29 mouse cellular contexts compared by ENCODE assay signal in the genomic region with DNA sequence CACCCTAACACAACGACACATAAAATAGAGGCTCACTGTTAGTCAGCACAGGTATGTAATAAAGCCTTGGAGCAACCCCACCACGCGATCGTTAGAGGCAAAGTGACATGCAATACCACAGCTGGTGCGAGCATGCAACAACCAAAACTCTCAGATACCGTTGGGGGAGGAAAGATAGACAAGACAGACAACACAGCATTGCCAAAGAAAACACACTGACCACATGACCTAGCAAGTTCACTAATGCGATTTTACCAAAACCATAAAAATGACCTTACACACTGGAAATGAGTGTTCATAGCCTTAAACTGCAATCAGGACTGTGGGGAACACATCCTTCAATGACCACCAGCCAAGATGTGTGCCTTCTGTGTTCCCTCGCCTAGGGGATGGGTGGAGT. TPM values are rescaled to one million over a fixed set of nuclear protein-coding genes. Genes with fewer than 3 reads are reported as not detected.
"Had no signal": no experiment of that assay in that cellular context is flagged by ENCODE, and none has a peak within 500 bp of the region (broad histone marks: within the 10 kb centered on the region; RNA-seq: fewer than 3 reads in every experiment).

No protein-coding gene starts in this region.

- H3K4me3 ChIP-seq: heart, adult 2 months; heart, embryonic 13.5 days; heart, embryonic 15.5 days; hindbrain, embryonic 13.5 days; hindbrain, embryonic 15.5 days; kidney, embryonic 15.5 days; limb, embryonic 13.5 days; limb, embryonic 15.5 days; liver, embryonic 13.5 days; liver, embryonic 15.5 days had no signal

- H3K9ac ChIP-seq: heart, embryonic 13.5 days; heart, embryonic 15.5 days; hindbrain, embryonic 13.5 days; hindbrain, embryonic 15.5 days; kidney, embryonic 15.5 days; limb, embryonic 13.5 days; limb, embryonic 15.5 days; liver, embryonic 13.5 days; liver, embryonic 15.5 days had no signal

- ATAC-seq: hindbrain, postnatal 0 days; intestine, embryonic 16.5 days had no signal

- H3K4me2 ChIP-seq: heart, embryonic 11.5 days; heart, embryonic 13.5 days; heart, embryonic 15.5 days; hindbrain, embryonic 13.5 days; hindbrain, embryonic 15.5 days; kidney, embryonic 15.5 days; limb, embryonic 13.5 days; limb, embryonic 15.5 days; liver, embryonic 13.5 days; liver, embryonic 15.5 days had no signal

- H3K4me1 ChIP-seq: hindbrain, embryonic 13.5 days; hindbrain, embryonic 15.5 days; limb, embryonic 13.5 days; limb, embryonic 15.5 days had no signal

- H3K9me3 ChIP-seq: heart, embryonic 13.5 days; heart, embryonic 15.5 days; hindbrain, embryonic 13.5 days; hindbrain, embryonic 15.5 days; limb, embryonic 13.5 days; limb, embryonic 15.5 days; liver, embryonic 13.5 days; liver, embryonic 15.5 days had no signal

- DNase-seq: gastrocnemius, postnatal 14 days; gastrocnemius, postnatal 36 days; heart, adult 11 months; heart, adult 2 months; heart, postnatal 14 days; heart, postnatal 36 days; kidney, adult 11 months; kidney, adult 9 months; kidney, postnatal 10 days; kidney, postnatal 25 days; layer of hippocampus, adult 9-11 months; layer of hippocampus, postnatal 36 days; left cerebral cortex, postnatal 4 days; liver, embryonic 13.5 days had no signal

- H3K27ac ChIP-seq: heart, adult 2 months; heart, embryonic 13.5 days; heart, embryonic 15.5 days; hindbrain, embryonic 13.5 days; hindbrain, embryonic 15.5 days; hindbrain, postnatal 0 days; kidney, embryonic 15.5 days; limb, embryonic 13.5 days; limb, embryonic 15.5 days; liver, embryonic 13.5 days; liver, embryonic 15.5 days had no signal

- H3K27me3 ChIP-seq: heart, embryonic 13.5 days; heart, embryonic 15.5 days; hindbrain, embryonic 13.5 days; hindbrain, embryonic 15.5 days; kidney, embryonic 15.5 days; limb, embryonic 13.5 days; limb, embryonic 15.5 days; liver, embryonic 13.5 days; liver, embryonic 15.5 days had no signal

RNA-seq across cellular contexts. Expression of a gene that starts 35.2 kb away (rescaled TPM):
- polyA plus RNA-seq: gonadal fat pad, adult 2 months; heart, adult 2 months; heart, embryonic 13.5 days; heart, postnatal 0 days; intestine, embryonic 14.5 days; limb, embryonic 11.5 days; limb, embryonic 15.5 days; liver, embryonic 13.5 days had no signal
